Mouse (Mus musculus) limb, embryonic 10.5 days (tissue): ENCODE results near the gene Spdef. TPM values are rescaled to one million over a fixed set of nuclear protein-coding genes. Genes with fewer than 3 reads are reported as not detected.
A peak's percentile ranks its signal among the peaks of the same experiment; 100 is the strongest.

Source experiments
- DNase-seq: peaks from one replicate; pipeline ENCODE4 v3.0.0-alpha.2; 2017; ENCODE audit warnings: low spot score
- H3K27ac ChIP-seq: fragments of 300-500 bp; sonication (generic); 2 replicates; pipeline ENCODE4 v1.5.1; 2016; ENCODE audit warnings: mild to moderate bottlenecking
- H3K27me3 ChIP-seq: fragments of 300-500 bp; sonication (generic); 2 replicates; pipeline ENCODE4 v1.6.1; 2016; ENCODE audit warnings: low read depth, mild to moderate bottlenecking; ENCODE audit not compliant: poor library complexity, severe bottlenecking
- H3K36me3 ChIP-seq: fragments of 300-500 bp; sonication (generic); 2 replicates; pipeline ENCODE4 v1.6.1; 2016; ENCODE audit warnings: mild to moderate bottlenecking, moderate library complexity
- H3K4me1 ChIP-seq: fragments of 300-500 bp; sonication (generic); 2 replicates; pipeline ENCODE4 v1.6.1; 2016
- H3K4me3 ChIP-seq: fragments of 300-500 bp; sonication (generic); 2 replicates; pipeline ENCODE4 v1.5.1; 2016; ENCODE audit warnings: mild to moderate bottlenecking, moderate library complexity
- H3K9me3 ChIP-seq: fragments of 300-500 bp; sonication (generic); replicated peaks from 2 replicates; pipeline ENCODE4 v1.6.1; 2016; ENCODE audit warnings: mild to moderate bottlenecking
- WGBS: fragments of 180-500 bp; shearing (Covaris S2); methylation state at CpG from one replicate; pipeline ENCODE4 v1.1.7; 2016; 5-methylcytosine and 5-hydroxymethylcytosine counted together
- polyA plus RNA-seq: library from polyadenylated mRNA; unstranded; fragments of >200 nt; fragmentation: Nextera tagmentation; extraction: Ambion mirVana; gene quantifications from 2 replicates; pipeline ENCODE4 v1.2.1, GENCODE M21; 2016

Gene Spdef
- polyA plus RNA-seq, 1 experiment from 2014 or later, result 0.26 TPM

DNA sequence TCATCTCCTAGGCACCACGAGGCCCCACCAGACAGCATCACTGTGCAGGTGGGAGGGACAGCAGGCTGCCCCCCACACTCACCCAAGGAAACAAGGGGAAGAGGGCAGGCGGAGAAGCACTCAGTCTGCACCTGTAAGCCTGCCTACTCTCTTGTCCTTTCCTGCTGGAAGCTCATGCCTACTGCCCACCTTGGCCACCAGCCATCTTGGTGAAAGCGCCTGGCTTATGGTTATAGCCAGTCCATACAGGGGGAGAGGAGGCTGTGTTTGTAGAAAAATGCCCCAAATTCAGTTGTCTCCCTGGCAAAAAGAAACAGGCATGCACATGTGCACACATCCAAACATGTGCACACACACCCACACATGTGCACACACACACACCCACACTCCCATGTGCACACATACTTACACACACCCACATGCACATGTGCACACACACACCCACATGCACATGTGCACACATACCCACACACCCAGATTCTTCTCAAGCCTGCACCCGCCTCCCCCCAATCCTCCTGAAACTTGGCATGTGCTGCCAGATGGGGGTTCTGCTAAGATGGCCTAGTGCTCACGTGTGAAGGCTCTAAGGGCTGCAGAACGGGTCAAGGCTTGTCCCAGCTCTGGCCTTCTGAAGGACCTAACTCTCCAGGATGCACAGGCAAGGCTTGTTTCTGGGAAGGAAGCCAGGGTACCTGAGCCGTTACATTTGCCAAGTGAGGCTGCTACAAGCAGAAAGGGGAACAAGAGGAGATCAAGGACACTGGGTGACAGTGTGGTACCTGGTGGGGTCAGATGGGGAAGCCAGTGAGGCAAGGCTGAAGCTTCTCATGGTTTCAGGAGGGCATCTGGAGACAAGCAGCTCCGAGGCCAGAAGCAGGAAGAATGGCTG lies 22.8 kb upstream of the Spdef start:
- Histone ChIP-seq H3K4me3 (no peak overlapping the region), H3K27ac (no peak overlapping the region), H3K4me1 (peaks cover 9% of the 10 kb centered on the region; the same call in 1 of the 2 replicates), H3K27me3 (no peaks in the 10 kb centered on the region), H3K36me3 (peaks cover 61% of the 10 kb centered on the region), H3K9me3 (no peaks in the 10 kb centered on the region)
- no peak for DNase-seq
- WGBS, result 88% methylated on average over 8 of the region's 8 CpGs

DNA sequence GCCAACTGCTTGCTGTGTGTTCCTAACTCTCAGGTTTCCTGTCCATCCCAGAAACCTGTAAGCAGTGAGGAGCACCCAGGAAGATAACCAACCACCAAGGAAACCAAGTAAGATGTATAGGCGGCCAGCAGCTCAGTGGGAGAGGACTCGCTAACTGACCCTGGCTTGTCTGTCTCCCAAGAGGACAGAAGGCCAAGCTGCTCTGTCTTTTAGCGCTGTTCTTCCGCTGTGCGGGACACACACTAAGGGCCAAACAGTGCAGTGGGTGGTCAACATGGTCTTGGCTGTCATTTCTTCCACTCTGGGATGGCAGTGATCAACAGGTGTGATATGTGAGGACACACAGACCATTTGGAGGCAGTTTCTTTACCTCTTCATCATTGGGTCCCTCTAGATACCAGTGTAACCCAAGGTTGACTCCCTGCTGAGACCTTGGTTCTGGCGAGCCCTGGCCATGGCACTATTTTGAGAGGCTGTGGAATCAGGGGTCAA lies 21.7 kb upstream of the Spdef start:
- Histone ChIP-seq H3K4me3 (no peak overlapping the region), H3K36me3 (peaks cover 51% of the 10 kb centered on the region), H3K27ac (no peak overlapping the region), H3K27me3 (no peaks in the 10 kb centered on the region), H3K9me3 (no peaks in the 10 kb centered on the region), H3K4me1 (peaks cover 10% of the 10 kb centered on the region; the same call in 1 of the 2 replicates)
- DNase-seq, result no peak
- 94% methylated on average over 6 of the region's 6 CpGs for WGBS

GRCm38 (mm10) chr17:27748123-27748522 lies 19.4 kb upstream of the Spdef start:
- Histone ChIP-seq H3K4me1 (peaks cover 10% of the 10 kb centered on the region; the same call in 1 of the 2 replicates), H3K27me3 (no peaks in the 10 kb centered on the region), H3K36me3 (peaks cover 37% of the 10 kb centered on the region), H3K9me3 (no peaks in the 10 kb centered on the region), H3K4me3 (no peak overlapping the region), H3K27ac (no peak overlapping the region)
- DNase-seq, result no peak
- WGBS, result 88% methylated on average over 2 of the region's 2 CpGs

DNA sequence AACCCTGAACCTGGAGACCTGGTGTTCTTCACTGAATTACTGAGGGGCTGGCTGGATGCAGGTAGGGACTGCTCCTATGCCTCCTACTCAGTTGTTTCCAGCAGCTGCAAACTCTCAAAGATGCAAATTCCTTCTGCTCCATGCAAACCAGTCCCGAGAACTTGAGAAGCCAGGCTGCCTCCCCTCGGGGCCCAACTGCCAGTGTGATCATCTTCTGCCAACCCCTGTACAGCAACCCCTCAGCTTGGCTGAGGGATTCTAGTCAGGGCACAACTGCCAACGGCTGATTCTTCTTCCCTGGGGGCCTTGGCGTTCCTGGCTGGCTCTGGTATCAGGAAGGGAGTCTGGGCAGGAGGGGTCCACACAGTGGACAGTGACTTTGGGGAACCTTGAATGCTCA lies 17.7 kb upstream of the Spdef start:
- no peaks in the 10 kb centered on the region for H3K9me3 ChIP-seq
- peaks cover 20% of the 10 kb centered on the region for H3K36me3 ChIP-seq
- no peaks in the 10 kb centered on the region for H3K27me3 ChIP-seq
- 75% methylated on average over 4 of the region's 4 CpGs for WGBS
- peaks cover 10% of the 10 kb centered on the region; the same call in 1 of the 2 replicates for H3K4me1 ChIP-seq
- H3K27ac ChIP-seq, result no peak overlapping the region
- no peak for DNase-seq
- no peak overlapping the region for H3K4me3 ChIP-seq

DNA sequence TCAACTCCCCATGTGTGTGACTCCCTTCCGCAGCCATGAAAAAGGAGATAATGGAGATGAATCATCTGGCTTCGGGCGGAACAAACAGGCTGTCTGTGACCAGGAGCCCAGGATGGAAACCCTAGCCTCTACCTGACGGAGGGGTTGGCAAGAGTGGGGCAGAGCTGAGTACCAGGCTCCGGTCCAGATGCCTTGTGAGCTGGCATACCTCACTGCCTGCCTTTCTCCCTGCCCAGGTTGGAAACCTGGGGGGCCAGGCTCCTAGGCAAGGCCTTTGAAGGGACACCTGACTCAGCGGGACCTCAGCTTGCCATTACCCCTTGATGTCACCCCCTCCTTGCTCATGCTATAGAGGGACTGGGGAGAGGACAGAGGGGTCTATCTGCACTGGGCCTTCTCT lies 12.2 kb upstream of the Spdef start:
- no peaks in the 10 kb centered on the region for H3K9me3 ChIP-seq
- no peak overlapping the region for H3K4me3 ChIP-seq
- H3K27me3 ChIP-seq, result no peaks in the 10 kb centered on the region
- H3K4me1 ChIP-seq, result no peaks in the 10 kb centered on the region
- WGBS, result 86% methylated on average over 6 of the region's 6 CpGs
- no peak overlapping the region for H3K27ac ChIP-seq
- no peaks in the 10 kb centered on the region for H3K36me3 ChIP-seq
- DNase-seq, result no peak

DNA sequence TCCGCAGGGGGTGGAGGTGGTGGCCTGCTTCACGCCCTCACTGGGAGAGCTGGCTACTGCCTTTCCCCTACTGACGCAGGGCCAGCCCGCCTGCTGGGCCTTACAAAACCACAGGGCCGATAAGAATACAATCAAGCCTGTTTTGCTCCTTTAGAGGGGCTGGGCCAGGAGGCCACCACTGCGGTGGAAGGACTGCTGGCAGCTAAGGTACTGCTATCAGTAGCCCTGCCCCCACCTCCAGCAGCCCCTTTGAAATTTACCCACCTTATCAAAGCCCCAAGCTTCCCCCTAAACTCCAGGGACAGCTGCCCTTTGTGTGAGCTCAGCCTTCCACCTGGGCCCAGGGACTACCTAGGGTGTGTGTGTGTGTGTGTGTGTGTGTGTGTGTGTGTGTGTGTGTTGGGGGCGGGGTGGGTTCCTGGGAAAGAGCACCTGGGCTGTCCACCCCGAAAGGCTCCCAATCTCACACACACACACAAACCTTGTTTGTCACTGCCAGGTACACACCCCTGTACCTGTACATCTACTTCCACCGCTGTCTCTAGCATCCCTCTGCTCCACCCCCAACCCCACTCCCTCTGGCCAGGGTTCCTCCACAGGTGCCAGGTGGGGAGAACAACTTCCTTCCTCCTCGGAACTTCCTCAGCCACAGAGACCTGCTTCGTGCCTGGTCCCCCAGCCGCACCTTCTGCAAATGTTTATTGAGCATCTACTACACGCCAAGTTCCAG lies 5.8 kb upstream of the Spdef start:
- no peak overlapping the region for H3K4me3 ChIP-seq
- H3K9me3 ChIP-seq, result no peaks in the 10 kb centered on the region
- H3K4me1 ChIP-seq, result peaks cover 6% of the 10 kb centered on the region
- H3K36me3 ChIP-seq, result no peaks in the 10 kb centered on the region
- peak overlapping the region; percentile 33; the same call in 1 of the 2 replicates for H3K27ac ChIP-seq
- WGBS, result 20% methylated on average over 13 of the region's 13 CpGs
- H3K27me3 ChIP-seq, result peaks cover 4% of the 10 kb centered on the region; the same call in 1 of the 2 replicates
- no peak for DNase-seq

DNA sequence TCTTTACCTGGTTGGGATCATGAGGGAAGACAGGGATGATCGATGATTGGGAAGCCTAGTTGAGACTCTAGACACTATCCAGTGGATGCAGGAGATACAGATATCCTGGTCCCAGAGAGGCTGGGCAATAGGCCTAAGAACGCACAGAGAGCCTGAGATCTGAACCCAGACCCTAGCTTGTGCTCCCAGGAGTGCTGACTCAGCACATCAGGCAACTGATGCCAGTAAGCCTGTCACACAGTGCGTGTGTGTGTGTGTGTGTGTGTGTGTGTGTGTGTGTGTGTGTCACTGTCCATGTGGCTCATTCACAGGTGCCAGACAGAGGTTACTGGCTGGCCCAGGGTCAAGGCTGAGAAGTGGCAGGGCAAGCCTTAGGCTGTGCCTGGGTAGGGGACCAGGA lies 3.9 kb upstream of the Spdef start:
- DNase-seq, result no peak
- 86% methylated on average over 3 of the region's 3 CpGs for WGBS
- Histone ChIP-seq H3K4me3 (no peak overlapping the region), H3K36me3 (no peaks in the 10 kb centered on the region), H3K4me1 (peaks cover 16% of the 10 kb centered on the region), H3K27ac (no peak overlapping the region; the same call in 1 of the 2 replicates), H3K27me3 (peaks cover 4% of the 10 kb centered on the region; the same call in 1 of the 2 replicates), H3K9me3 (no peaks in the 10 kb centered on the region)

GRCm38 (mm10) chr17:27732152-27732551 lies 3.4 kb upstream of the Spdef start:
- peaks cover 4% of the 10 kb centered on the region; the same call in 1 of the 2 replicates for H3K27me3 ChIP-seq
- H3K4me3 ChIP-seq, result no peak overlapping the region
- peaks cover 16% of the 10 kb centered on the region for H3K4me1 ChIP-seq
- H3K27ac ChIP-seq, result no peak overlapping the region; the same call in 1 of the 2 replicates
- no peak for DNase-seq
- H3K9me3 ChIP-seq, result no peaks in the 10 kb centered on the region
- 86% methylated on average over 5 of the region's 5 CpGs for WGBS
- H3K36me3 ChIP-seq, result no peaks in the 10 kb centered on the region

DNA sequence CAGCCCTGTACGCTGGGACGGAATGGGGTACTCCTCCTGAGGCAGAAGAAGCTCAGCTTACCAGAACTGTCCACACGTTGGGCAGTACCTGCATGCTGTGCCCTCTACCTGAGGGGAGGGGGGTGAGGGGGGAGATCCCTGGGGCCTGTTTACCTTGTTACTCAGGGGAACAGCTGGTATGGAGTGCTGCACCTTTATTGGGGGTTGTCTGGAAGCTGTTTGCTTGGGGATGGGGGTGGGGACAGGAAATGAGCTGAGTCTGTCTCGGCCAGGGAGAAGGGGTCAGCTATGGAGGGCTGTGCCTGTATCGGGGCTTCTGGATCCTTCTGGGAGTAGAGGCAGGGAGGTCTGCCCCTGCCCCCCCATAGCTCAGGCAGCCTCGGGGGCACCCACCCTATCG lies 2.2 kb downstream of the Spdef start:
- H3K36me3 ChIP-seq, result no peaks in the 10 kb centered on the region
- peaks cover 38% of the 10 kb centered on the region for H3K4me1 ChIP-seq
- 35% methylated on average over 7 of the region's 7 CpGs for WGBS
- peak overlapping the region; percentile 82 for H3K27ac ChIP-seq
- peak overlapping the region; percentile 7; the same call in 1 of the 2 replicates for H3K4me3 ChIP-seq
- no peaks in the 10 kb centered on the region for H3K27me3 ChIP-seq
- H3K9me3 ChIP-seq, result no peaks in the 10 kb centered on the region
- DNase-seq, result no peak

- H3K4me1 ChIP-seq, result peaks cover 38% of the 10 kb centered on the region
- no peaks in the 10 kb centered on the region for H3K36me3 ChIP-seq
- no peak overlapping the region for H3K4me3 ChIP-seq
- 23% methylated on average over 10 of the region's 10 CpGs for WGBS
- H3K9me3 ChIP-seq, result no peaks in the 10 kb centered on the region
- no peak for DNase-seq
- peaks cover 4% of the 10 kb centered on the region; the same call in 1 of the 2 replicates for H3K27me3 ChIP-seq
- H3K27ac ChIP-seq, result peak overlapping the region; percentile 82
Measured at GRCm38 (mm10) chr17:27725412-27725811, 3.3 kb downstream of the Spdef start.

DNA sequence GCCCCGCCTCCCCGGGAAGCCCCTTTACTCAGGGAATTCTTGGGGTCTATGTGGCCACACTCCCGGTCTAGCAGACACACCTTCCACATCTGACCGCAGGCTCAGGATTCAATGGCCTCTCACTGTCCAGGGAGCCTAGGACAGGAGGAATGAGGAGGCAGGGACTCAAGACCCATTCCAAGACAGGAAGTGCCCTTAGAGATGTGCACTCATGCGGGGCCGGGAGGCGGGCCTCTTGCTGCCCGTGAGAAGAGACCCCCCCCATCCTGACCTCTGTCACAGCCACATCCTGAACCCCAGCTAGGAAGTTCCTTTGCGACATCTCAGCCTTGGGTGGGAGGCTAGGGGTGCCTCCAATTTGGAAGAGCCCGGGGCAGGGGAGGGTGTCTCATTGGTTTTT lies 3.7 kb downstream of the Spdef start:
- Histone ChIP-seq H3K27ac (peak overlapping the region; percentile 82; the same call in 1 of the 2 replicates), H3K27me3 (peaks cover 8% of the 10 kb centered on the region; the same call in 1 of the 2 replicates), H3K4me3 (no peak overlapping the region), H3K36me3 (no peaks in the 10 kb centered on the region), H3K9me3 (no peaks in the 10 kb centered on the region), H3K4me1 (peaks cover 38% of the 10 kb centered on the region)
- DNase-seq, result no peak
- WGBS, result 44% methylated on average over 10 of the region's 10 CpGs

GRCm38 (mm10) chr17:27724327-27724726 lies 4.4 kb downstream of the Spdef start:
- peaks cover 13% of the 10 kb centered on the region; the same call in 1 of the 2 replicates for H3K27me3 ChIP-seq
- no peaks in the 10 kb centered on the region for H3K36me3 ChIP-seq
- H3K4me3 ChIP-seq, result no peak overlapping the region
- H3K9me3 ChIP-seq, result no peaks in the 10 kb centered on the region
- WGBS, result 24% methylated on average over 3 of the region's 3 CpGs
- peaks cover 38% of the 10 kb centered on the region for H3K4me1 ChIP-seq
- no peak overlapping the region for H3K27ac ChIP-seq
- no peak for DNase-seq
